Mouse (Mus musculus) A20 (cell line): ENCODE data around the gene Tex35.

Experiments
- DNase-seq: peaks from one replicate; pipeline ENCODE4 v3.0.0-alpha.2; 2011; ENCODE audit warnings: low read depth, low spot score

Tex35 gene

DNA sequence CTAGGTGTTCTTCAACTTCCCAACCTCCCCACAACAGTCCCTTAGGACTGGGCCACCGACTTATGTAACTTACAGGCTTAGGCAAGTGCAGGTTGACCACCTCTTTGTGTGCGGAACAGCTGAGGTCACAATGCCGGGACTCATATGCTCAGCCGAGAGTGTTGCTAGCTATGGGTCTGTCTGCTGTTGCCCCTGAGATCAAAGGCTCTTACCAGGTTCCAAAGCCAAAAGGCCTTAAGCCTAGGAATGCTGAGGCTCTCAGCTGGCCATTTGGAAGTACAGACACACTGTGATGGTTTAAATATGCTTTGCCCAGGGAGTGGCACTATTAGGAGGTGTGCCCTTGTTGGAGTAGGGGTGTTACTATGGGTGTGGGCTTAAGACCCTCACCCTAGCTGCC is at the start of gene Tex35:
TSS of gene Tex35 (minus strand) at position 101 of the 400 bp plus-strand sequence.
- no peak for DNase-seq

DNA sequence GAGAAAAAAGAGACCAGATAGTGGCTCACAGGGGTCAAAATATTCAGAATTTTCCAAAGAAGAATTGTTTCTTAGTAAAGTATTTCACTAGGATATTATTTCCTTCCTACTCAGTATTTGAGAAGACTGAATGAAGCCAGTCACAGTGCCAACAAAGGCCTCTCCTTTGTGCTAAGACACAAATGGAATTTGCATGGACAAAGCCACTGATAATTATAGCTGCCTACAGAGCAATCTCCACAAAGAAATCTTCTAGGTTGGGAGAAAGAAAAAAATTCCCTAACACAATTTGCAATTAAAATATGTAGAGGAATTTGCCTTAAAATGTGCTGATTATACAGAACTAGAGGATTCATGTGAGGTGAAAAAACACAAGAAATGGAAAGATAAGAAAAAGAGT is 45.3 kb upstream of the Tex35 start:
- DNase-seq = no peak

DNA sequence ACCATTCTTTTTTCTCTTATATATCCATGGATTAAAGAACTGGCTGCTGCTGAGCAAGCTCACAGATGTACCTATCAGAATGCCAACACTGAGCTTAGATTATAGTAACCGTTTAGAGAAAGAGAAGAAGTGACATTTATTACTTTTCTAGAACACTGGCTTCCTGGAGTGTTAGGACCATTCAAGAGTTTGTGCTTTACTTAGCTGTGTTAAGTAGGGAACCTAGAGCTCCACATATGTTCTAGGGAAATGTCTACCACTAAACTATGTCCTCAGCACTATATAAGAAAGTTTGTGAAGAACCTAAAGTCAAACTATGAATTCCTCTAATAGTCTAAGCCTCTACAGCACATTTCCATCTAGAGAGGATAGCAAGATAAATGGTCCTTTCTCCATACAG is 41.6 kb upstream of the Tex35 start:
- DNase-seq = no peak

DNA sequence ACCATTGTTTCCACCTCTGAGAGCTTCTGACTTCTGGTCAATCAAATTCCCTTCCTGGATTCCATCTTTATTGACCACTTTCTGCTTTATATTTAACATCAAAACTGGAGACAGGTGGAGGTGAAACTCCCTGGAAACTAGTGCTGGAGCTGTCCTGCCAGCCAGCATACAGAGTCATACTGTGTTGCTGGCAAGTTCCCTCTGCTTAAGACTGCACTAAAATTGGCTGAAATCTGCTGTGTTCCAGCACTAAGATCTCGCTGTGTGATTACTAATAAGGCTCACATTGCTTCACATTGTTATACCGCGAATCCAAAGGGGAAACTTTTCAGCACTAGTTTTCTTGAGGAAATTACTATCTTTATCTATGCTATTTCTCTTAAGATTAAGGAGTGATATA is 36.1 kb upstream of the Tex35 start:
- no peak for DNase-seq

DNA sequence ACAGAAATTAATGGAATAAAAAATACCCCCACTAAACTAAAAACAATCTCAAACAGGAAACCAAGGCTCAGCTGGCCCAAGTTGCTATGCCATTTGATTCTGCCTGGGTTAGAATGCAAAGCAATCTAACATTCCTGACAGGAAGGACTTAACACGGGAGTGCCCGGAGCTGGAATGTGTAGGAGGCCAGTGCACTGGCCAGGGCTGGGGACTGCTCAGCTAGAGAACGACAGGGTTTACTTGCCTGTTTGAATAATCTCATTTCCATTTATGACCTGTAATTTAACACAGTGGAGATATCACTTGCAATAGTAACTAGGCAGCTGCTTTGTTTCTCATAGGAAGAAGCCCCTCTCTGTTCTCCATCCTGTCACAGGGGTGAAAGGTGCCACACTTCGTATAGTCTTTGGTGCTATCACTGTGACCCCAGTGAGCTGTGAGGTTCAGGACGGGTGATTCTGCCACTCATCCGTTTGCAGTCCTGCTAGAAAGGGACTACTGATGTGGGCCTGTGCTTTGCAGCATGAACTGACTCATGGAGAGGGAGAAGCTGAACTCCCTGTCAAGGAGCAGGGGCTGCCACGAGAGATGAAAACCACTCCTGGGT is 34.9 kb upstream of the Tex35 start:
- no peak for DNase-seq

DNA sequence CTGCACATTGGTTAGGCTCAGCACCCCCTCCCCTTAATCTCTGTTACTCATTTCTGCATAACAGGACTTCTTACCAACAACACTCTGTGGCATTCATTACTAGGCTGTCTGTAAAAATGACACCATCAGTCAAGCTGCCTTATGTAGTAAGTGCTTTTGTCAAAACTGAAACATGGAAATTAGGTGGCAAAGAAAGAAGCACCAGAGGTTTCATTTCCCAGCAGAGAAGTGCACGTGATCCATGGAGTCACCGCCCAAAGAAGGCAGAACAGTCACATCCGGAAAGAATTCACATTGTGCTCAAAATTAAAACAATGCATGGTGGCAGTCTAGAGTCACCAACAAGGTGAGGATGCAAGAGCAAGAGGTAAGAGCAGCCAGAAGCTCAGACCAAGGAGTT is 32.5 kb upstream of the Tex35 start:
- DNase-seq = peak; percentile 45

DNA sequence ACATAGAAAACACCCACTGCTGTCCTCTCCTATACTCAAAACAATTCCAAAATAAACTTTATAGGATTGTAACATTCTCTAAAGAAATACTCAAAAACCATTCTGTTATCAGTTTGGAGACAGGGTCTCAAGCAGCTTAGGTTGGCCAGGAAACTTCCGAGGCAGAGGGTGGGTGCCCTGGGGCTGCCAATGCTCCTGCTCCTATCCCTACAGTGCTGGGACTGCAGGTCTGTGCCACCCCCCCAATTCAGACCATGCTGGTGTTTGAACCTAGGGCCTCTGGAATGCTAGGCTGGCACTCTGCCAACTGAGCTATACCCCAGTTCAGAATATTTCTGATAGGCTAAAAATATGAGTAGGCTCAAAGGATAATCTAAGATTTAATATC is 29.4 kb upstream of the Tex35 start:
- no peak for DNase-seq

DNA sequence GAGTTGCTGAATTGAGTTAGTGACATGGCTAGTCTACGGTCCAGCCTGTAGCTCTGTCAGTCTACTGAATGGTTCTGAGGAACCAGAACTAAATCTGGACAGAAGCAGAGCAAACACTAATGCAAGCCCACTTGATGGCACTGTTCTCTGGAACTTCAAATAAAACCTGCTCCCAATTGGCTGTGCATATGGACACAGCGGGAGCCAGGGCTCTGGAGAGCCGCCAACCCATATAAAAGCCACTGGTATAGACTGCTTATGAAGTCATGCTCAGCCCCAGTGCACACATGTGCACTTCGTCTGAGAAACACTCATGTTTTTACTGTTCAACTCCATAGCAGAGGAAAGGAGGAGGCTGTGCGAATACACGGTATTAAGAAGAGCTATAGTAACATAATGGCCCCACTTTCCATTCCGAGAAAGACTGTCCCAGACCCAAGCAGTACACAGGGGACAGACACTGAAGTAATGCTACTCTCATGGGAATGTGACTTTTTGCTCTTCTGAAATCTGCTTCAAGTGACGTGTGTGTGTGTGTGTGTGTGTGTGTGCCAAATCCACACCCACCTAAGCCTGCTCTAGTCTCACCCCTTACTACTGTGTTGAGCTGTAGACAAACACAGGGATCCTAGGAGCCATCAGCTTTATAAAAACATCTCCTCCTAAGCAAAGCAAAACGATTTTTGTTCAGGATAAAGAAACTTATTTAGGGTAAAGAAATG is 28.8 kb upstream of the Tex35 start:
- no peak for DNase-seq

DNA sequence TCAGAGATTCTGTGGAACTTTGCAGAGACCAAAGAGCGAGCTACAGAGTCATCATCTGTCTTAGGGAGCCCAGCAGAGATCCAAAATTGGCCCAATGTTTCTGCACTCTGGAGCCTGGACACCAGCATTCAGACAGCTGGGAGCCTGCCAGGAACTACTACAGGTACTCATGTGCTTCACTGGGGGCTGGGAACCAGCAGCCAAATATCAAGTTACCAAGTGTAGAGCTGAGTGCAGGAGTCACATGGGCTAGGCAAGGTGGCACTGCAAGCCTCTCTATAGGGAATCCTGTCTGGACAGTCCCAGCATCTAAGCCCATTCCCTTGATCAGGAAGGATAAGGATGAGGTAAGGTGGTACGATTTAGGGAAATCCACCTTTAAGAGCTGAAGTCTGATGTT is 19.7 kb upstream of the Tex35 start:
- DNase-seq = no peak

DNA sequence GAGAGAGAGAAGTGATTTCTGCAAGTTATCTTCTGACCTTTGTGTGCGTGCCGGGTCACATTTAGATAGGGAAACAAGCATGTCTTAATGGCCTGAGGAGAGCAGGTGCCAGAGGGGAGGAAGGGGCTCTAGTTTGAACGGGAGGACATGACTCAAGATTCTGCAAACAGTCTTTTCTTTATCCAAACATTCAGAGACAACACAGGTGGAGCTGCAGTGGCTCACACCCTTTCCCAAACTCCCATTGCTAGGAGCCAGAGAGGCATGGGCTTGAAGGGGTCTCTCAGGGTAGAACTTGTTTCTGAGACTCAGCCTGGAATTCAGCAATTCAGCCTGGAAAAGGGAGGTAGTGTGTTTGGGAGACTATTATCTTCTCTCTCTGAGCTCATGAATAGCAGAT is 15.4 kb upstream of the Tex35 start:
- DNase-seq = no peak

DNA sequence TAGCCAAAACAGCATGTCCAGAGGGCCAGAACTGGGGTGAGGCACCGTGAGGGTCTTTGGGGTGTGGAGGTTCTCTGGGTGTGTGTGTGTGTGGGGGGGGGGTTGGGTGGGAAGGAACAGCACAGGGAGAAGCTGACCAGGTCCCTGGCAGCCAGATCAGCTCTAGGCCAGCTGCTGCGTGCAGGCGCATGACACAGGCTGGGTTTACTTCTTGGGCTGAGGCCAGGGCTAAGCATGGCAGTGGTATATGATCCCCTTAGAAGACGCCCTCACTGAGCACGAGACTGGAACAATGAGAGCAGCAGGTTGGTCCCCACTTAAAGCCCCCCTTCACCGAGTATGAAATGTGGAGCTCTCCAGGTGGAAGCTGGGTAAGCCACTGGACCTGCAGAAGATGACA is 10.7 kb upstream of the Tex35 start:
- DNase-seq = no peak

DNA sequence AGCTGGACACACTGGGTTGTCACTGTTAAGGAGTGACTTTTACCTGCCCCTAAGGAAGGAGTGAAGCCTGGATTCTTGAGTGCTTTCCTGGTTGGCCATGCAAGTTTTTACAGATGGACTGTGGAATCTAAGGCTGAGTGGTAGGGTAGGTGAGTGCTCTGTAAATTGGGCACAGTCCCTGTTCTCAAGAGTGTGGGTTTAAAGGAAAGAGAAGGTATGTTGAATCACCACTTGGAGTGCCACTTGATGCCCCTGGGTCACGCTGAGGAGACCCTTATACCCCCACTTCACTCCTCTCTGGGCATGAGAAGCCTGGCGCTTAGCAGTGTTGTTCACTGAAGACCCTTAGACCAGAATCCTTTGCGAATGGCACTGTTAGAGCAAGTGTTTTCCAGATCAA is 9.0 kb upstream of the Tex35 start:
- no peak for DNase-seq

DNA sequence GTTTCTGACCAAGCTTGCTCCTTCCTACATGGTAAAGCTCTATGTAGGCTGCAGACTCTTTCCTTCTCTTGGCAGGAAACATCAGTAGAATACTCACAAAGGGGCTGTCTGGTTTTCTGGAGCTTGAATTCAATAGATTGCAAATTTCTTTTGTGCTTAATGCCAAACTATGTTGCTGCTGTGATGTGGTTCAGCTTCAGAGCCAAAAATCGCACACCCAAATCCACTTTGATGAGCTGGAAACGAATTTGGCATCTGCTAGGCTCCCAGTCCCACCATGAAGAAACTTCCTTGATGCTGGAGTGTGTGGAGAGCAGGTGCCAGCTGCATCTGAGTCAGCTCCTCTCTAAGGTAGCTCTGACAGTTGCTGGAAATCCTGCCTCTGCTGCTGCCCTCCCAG is 6.0 kb upstream of the Tex35 start:
- DNase-seq = no peak

DNA sequence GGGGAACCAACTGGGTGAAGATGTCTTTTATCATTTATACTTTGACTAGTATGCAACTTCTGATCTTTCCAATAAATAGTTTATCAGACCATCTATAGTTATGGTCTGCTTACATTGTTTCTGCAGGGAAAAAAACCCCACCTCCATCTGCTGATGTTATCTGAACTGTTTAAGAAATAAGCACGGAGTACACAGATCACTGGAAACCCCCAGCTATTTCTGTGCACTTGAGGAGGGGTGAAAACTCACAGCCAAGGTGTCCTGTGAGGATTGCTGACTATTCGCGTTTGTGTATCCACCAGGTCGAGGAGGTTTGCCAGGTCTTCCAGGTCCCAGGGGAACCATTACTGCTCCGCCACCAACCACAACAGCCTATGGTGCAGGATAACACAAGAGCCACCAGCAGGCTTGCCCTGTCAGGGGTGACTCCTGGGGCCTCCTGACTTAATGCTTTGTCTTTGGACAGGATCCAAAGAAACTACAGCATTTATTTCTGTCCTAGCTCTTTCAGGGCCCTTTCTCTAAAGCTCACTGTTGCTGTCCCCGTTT is 1.9 kb upstream of the Tex35 start:
- DNase-seq = no peak

DNA sequence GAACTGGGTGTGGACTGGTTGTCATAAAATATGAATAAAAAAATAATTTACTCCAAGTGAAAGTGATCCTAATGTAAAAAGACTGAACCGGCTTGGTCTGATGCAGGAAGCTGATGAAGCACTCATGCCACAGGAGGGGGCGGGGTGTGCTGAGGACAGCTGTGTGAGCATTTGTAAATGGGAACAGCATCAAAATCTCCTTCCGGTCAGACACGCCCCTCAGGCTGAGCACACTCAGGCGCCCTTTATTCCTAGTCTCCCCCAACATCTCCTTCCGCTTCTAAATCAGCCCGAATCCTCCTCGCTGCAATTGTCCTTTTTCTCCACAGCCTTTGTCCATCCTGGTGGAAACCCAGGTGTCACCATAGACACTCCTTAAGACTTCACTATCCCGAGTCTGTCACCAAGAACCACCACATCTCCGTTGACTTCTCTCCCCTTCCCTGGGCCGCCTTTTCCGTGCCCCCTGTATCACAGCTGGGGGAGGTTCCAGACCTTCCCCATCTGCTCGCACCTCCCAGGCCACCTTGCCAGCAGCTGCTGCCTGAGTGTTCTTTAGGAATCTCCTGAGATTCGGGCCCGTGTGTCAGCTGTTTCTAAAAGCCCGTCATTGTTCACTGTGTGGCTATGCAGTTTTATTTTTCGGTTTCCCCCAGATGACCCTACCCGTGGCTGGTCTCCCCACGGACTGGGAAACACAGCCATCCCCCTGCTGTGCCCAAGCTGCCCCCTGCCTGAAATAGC is 7.2 kb downstream of the Tex35 start:
- peak; percentile 32 for DNase-seq

DNA sequence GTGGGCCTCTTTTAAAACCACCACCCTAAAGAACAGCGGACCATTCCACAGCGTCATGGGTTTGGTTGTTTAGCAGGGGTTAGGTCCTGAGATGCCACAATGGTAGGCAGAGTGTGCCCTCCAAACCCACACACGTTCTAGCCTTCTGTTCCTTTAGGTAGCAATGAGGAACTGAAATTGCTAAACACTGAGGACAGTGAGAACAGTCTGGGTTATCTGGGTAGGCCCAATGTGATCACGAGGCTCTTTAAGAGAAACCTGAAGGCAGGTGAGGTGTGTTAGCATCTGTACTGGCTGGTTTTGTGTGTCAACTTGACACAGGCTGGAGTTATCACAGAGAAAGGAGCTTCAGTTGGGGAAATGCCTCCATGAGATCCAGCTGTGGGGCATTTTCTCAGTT is 12.9 kb downstream of the Tex35 start:
- DNase-seq = peak; percentile 74

DNA sequence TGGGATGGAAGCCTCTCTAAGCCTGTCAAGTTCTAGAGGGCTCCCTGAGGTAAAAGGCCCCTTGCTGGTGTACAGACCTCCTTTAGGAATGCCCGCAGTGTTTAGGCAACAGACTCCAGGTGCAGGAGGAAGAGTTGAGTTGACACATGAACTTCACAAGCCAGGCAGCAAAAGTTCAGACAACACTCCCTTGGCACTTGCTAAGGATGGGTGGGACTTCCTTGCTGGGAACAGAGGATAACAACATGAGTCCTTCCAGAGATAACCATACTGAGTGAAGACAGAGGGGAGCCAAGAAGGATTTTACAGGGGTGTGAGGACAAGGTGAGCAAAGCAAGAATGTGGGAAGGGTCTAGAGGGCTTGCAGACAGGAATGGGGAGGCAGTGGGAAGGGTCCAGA is 15.9 kb downstream of the Tex35 start:
- DNase-seq = no peak

DNA sequence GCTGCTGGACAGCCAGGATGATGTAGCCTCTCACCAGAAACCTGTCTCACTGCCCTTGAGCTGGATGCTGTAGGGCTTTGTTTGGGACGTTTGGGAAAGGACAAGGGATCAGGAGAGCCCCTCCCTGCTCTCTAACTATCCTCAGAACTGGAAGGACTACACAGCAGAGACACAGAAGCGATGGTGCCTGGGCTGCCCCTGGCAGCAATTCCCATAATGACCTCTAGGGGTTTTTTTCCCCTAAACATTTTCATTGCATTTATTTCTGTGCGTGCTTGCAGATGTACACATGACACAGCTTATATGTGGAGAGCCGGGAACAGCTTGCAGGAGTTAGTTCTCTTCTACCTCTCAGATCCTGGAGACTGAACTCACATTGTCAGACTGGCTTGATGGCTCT is 16.3 kb downstream of the Tex35 start:
- no peak for DNase-seq

DNA sequence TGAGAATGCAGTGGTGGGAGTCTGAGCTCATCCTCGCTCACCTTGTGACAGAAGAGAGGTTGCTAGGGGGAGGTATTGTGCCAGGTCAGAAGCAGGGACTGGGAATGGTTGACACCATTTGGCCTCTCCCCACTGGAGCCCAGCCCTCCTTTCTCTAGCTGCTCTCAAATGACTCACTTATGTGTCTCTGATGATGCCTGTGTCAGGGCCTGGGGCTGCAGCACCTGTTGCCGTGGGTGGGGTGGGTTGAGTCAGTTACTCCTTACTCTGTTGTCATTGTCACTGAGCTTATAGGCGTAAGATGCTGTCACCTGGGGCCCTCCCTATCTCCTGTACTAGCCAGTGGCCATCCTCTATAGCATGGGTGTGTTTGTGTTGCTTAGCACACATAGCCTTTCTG is 17.6 kb downstream of the Tex35 start:
- DNase-seq = no peak

DNA sequence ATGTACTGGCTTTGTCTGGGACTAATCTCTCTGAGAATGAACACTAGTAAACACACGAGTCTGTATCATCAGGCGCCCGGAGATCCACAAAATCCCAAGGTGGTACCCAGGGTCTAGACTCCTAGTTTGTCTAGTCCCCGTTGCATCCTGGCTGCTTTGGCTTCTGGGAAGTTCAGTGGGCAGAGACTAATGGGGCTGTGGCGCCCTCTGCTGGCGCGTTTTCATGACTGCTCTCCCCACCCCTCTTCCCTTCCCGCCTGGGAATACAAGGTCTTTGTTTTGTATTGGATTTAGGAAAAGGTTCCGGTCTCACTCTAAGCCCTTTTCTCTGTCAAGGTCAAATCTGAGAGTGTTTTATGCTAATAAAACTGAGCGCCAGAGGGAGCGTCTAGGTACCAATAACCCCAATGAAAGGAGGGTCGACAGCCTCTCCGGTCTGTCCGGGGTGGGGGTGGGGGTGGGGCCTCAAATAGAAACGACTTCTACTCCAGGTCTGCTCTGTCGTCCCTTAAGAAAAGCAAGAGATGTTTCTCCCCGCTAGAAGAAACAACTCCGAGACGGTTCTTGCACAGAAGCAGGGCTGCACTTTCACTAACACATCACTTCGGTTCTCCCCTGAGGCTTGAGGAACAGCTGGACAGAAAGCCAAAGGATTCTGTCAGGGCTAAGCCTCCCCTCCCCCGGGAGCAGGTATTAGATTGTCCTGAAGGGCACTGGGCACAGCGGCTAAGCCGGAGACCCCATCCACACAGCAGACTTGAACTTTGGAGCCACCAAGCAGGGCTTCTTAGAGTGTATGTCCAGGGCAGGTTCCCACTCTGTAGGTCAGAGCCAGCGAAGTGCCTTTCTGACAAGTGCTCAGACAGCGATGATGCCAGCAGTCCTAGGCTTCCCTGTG is 22.1 kb downstream of the Tex35 start:
- DNase-seq = peak; percentile 61

DNA sequence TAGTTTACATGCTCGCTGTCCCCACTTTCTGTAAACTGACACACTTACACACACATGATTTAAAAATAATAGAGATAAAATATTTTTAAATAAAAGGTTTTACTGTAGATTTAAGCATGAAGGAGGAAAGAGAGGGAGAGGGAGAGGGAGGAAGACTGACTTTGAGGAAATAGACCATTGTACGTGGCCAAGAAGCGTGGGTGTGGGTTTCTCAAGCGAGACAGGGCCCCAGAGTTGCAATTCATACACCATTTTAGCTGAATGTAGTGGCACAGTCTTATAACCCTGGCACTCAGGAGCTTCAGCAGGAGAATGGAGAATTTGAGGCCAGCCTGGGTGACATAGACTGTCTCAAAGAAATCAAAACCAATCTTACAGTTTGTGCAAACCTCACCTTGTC is 25.5 kb downstream of the Tex35 start:
- no peak for DNase-seq

DNA sequence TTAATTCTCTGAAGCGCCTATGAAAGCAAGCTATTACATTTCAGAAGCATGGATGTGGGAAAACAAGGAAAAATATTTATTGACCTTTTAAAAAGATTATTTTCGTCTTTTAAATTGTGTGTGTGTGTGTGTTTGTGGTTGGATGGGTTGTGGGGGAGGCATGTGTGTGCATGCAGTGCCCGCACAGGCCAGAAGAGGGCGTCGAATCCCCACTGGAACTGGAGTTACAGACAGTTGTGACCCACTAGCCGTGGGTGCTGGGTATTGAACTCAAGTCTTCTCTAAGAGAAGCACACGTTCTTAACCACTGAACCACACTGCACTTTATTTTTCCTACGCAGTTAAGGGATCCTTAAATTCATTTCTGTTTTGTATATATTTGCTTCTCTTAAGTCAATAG is 26.5 kb downstream of the Tex35 start:
- peak; percentile 41 for DNase-seq
